Mouse (Mus musculus) CH12.LX (cell line): Measurements from ENCODE around the gene Ccl7.

Source experiments
- BHLHE40 ChIP-seq: IDR thresholded peaks from 2 replicates; pipeline ENCODE4 v1.6.1; 2011; ENCODE audit warnings: mild to moderate bottlenecking, low read depth, low read length, improper control_type of control experiment
- CHD2 ChIP-seq: IDR thresholded peaks from 2 replicates; pipeline ENCODE4 v1.6.1; 2011; ENCODE audit warnings: low read length, improper control_type of control experiment
- CTCF ChIP-seq, 2 experiments: IDR thresholded peaks in 1 of 2; conservative IDR thresholded peaks in 1 of 2; 2 replicates each; pipeline ENCODE4 v1.5.1; 2011 to 2012; ENCODE audit warnings: low read depth in 2 of 2, low read length in 2 of 2, improper control_type of control experiment in 1 of 2, inconsistent platforms in 1 of 2, mild to moderate bottlenecking in 1 of 2, moderate library complexity in 1 of 2
- E2F4 ChIP-seq: IDR thresholded peaks from 2 replicates; pipeline ENCODE4 v1.6.1; 2011; ENCODE audit warnings: low read depth, low read length, improper control_type of control experiment; ENCODE audit not compliant: insufficient replicate concordance
- EP300 ChIP-seq: IDR thresholded peaks from 2 replicates; pipeline ENCODE4 v1.6.1; 2011; ENCODE audit warnings: low read length, improper control_type of control experiment
- GABPA ChIP-seq: IDR thresholded peaks from 2 replicates; pipeline ENCODE4 v1.6.1; 2012; ENCODE audit warnings: low read depth, low read length, improper control_type of control experiment, inconsistent platforms; ENCODE audit not compliant: insufficient replicate concordance
- HCFC1 ChIP-seq: IDR thresholded peaks from 2 replicates; pipeline ENCODE4 v1.6.1; 2012; ENCODE audit warnings: low read depth, mild to moderate bottlenecking, inconsistent platforms, low read length, improper control_type of control experiment
- IRF4 ChIP-seq: IDR thresholded peaks from 2 replicates; pipeline ENCODE4 v1.6.1; 2014; ENCODE audit warnings: low read depth, mild to moderate bottlenecking, inconsistent platforms, low read length, improper control_type of control experiment
- MAX ChIP-seq: IDR thresholded peaks from 2 replicates; pipeline ENCODE4 v1.6.1; 2011; ENCODE audit warnings: low read length, improper control_type of control experiment
- MXI1 ChIP-seq: IDR thresholded peaks from 2 replicates; pipeline ENCODE4 v1.6.1; 2011; ENCODE audit warnings: mild to moderate bottlenecking, low read depth, low read length, improper control_type of control experiment
- POLR2A ChIP-seq: IDR thresholded peaks from 2 replicates; pipeline ENCODE4 v1.6.1; 2011; ENCODE audit warnings: low read depth, mild to moderate bottlenecking, improper control_type of control experiment, low read length
- SMC3 ChIP-seq: IDR thresholded peaks from 2 replicates; pipeline ENCODE4 v1.6.1; 2011; ENCODE audit warnings: low read depth, low read length, improper control_type of control experiment
- TBP ChIP-seq: conservative IDR thresholded peaks from 2 replicates; pipeline ENCODE4 v1.6.1; 2011; ENCODE audit warnings: low read depth, low read length, improper control_type of control experiment

DNA sequence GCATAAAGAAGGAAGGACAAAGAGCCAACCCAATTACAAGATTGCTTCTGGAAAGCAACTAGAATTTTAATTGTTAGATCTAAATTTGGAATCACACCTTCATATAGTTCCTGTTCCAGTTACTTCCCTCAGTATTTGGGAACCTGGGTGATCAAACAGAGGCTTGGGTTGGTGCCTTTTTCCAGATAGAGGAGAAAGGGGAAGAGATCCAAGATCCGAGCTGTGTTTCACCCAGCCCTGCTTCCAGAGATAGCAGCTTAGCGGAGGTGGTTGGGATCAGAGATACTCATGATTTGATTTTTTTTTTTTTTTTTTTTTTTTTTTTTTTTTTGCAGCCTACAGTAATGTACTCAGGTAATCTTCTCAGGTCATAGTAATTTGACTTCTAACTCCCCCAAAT lies 9.7 kb upstream of the Ccl7 start:
- no peak for TF ChIP-seq EP300
- TF ChIP-seq IRF4: no peak
- TF ChIP-seq HCFC1: no peak
- no peak for TF ChIP-seq POLR2A
- no peak for TF ChIP-seq CTCF (conservative IDR thresholded peaks at IDR 0.05 in 1 of 2, IDR thresholded peaks at IDR 0.05 in 1 of 2; ENCODE audit: low read depth in 2 of 2, low read length in 2 of 2)
- no peak for TF ChIP-seq MAX
- TF ChIP-seq TBP: no peak
- no peak for TF ChIP-seq BHLHE40
- no peak for TF ChIP-seq SMC3
- no peak for TF ChIP-seq E2F4
- no peak for TF ChIP-seq MXI1
- no peak for TF ChIP-seq CHD2
- TF ChIP-seq GABPA: no peak
